ENCODE assay signal across 9 mouse cellular contexts in the genomic region with DNA sequence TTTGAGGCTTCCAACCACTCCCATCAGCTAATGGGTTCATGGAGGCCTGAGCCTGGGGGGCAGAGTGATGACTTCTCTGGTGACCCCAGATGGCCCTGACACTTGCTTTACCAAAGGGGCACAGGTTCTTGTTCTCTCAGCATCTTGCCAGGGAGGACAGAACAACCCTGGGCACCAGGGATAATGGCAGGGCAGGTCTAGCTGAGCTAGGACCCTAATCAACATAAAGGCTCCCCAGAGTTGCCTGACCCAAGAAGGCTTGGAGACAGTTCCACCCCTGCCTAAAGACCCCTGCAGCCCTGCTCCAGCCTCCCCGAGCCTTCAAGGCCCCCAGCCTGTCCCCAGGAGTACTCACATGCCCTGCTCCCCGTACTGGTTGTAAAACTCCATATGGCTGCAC. TPM values are rescaled to one million over a fixed set of nuclear protein-coding genes. Genes with fewer than 3 reads are reported as not detected.
A peak's percentile ranks its signal among the peaks of the same experiment; 100 is the strongest.
DNase-seq lines count a peak whose midpoint lies in the region; ATAC-seq and TF ChIP-seq lines count a peak whose summit lies in the region.
"Had no signal": no experiment of that assay in that cellular context is flagged by ENCODE, and none has a peak within 500 bp of the region (broad histone marks: within the 10 kb centered on the region; RNA-seq: fewer than 3 reads in every experiment).

No protein-coding gene starts in this region.

- TF ChIP-seq POLR2A in heart, adult 2 months (IDR thresholded peaks at IDR 0.05; ENCODE audit: insufficient read depth, low read depth, low read length): no peak

- peak overlapping the region; percentile 84 for H3K4me3 ChIP-seq in heart, adult 2 months
- H3K4me3 ChIP-seq in E14TG2a.4 (replicated peaks; ENCODE audit: low read length): peak overlapping the region; percentile 91
- H3K4me3 ChIP-seq in hindbrain, embryonic 13.5 days: peak overlapping the region; percentile 68
- peak overlapping the region; percentile 88 for H3K4me3 ChIP-seq in macrophage (ENCODE audit: inconsistent target)

- no peak for ATAC-seq in hindbrain, embryonic 13.5 days (ENCODE audit: low FRiP score)
- ATAC-seq in activated CD4-positive, CD25-positive, alpha-beta regulatory T cell, adult 4 months: no peak

- H3K9me3 ChIP-seq in E14TG2a.4 (ENCODE audit: low read length): no peaks in the 10 kb centered on the region
- H3K9me3 ChIP-seq in hindbrain, embryonic 13.5 days: no peaks in the 10 kb centered on the region

- TF ChIP-seq CTCF in heart, adult 2 months (IDR thresholded peaks at IDR 0.05): no peak
- no peak for TF ChIP-seq CTCF in E14TG2a.4 (conservative IDR thresholded peaks at IDR 0.05; ENCODE audit: low read length)

- no peaks in the 10 kb centered on the region for H3K27me3 ChIP-seq in heart, adult 2 months (ENCODE audit: control insufficient read depth, insufficient read depth, low read length)
- H3K27me3 ChIP-seq in E14TG2a.4 (ENCODE audit: insufficient read depth, low read length): peaks cover 59% of the 10 kb centered on the region
- H3K27me3 ChIP-seq in hindbrain, embryonic 13.5 days: peaks cover 70% of the 10 kb centered on the region

- H3K4me2 ChIP-seq in hindbrain, embryonic 13.5 days: peak overlapping the region; percentile 100

- H3K36me3 ChIP-seq in heart, adult 2 months (ENCODE audit: control insufficient read depth, insufficient read depth, low read length): no peaks in the 10 kb centered on the region
- H3K36me3 ChIP-seq in E14TG2a.4 (ENCODE audit: insufficient read depth, low read length) (no peaks in the 10 kb centered on the region), macrophage (ENCODE audit: inconsistent target) (no peaks in the 10 kb centered on the region)
- no peaks in the 10 kb centered on the region for H3K36me3 ChIP-seq in hindbrain, embryonic 13.5 days

- WGBS in heart, adult 2 months: 11% methylated on average over 2 of the region's 2 CpGs
- WGBS in hindbrain, embryonic 13.5 days: 50% methylated on average over 2 of the region's 2 CpGs
- WGBS in macrophage (ENCODE audit: missing documents): 0% methylated on average over 2 of the region's 2 CpGs

- intact Hi-C loops in heart, adult 2 months (cut with DNase I): loop anchor here (2.0 to 5.0 kb wide), 2 partner anchors 45 to 49 kb away; no protein-coding TSS in a partner anchor
- intact Hi-C loops in heart, postnatal 14 days (cut with DNase I): loop anchor here (2.0 kb wide), 1 partner anchor 49 kb away; no protein-coding TSS in a partner anchor

- peaks cover 14% of the 10 kb centered on the region for H3K4me1 ChIP-seq in heart, adult 2 months (ENCODE audit: control insufficient read depth, insufficient read depth, low read length)
- peaks cover 59% of the 10 kb centered on the region for H3K4me1 ChIP-seq in E14TG2a.4 (replicated peaks; ENCODE audit: low read depth, low read length)
- peaks cover 22% of the 10 kb centered on the region for H3K4me1 ChIP-seq in hindbrain, embryonic 13.5 days (replicated peaks)

- H3K79me2 ChIP-seq in heart, adult 2 months (replicated peaks; ENCODE audit: control insufficient read depth, insufficient read depth, low read length): no peaks in the 10 kb centered on the region
- peaks cover 57% of the 10 kb centered on the region for H3K79me2 ChIP-seq in macrophage (ENCODE audit: inconsistent target)

- H3K27ac ChIP-seq in heart, adult 2 months: peak overlapping the region; percentile 77
- H3K27ac ChIP-seq in hindbrain, embryonic 13.5 days: no peak overlapping the region
- peak overlapping the region; percentile 96 for H3K27ac ChIP-seq in macrophage

- DNase-seq in heart, adult 2 months: no peak
- no peak for DNase-seq in heart, postnatal 14 days
- no peak for DNase-seq in natural killer cell, adult 2 months (ENCODE audit: low spot score in 2 of 2)
- no peak for DNase-seq in cerebellum, adult 8-10 months
- DNase-seq: layer of hippocampus, adult 9-11 months had no signal

- peak overlapping the region; percentile 67 for H3K9ac ChIP-seq in heart, adult 2 months (ENCODE audit: low read depth, low read length)
- H3K9ac ChIP-seq in hindbrain, embryonic 13.5 days: no peak overlapping the region

- TF ChIP-seq EP300 in heart, adult 2 months (IDR thresholded peaks at IDR 0.05; ENCODE audit: insufficient read depth, low read depth, low read length): no peak

RNA-seq across cellular contexts. Expression of gene Fam78a, which starts 2.4 kb away (rescaled TPM):
- total RNA-seq in heart, adult 2 months (2021): 10 to 100 TPM; 15.9 to 19.1 TPM
- 18.7 and 24.9 TPM in 2 replicates for polyA plus RNA-seq in heart, adult 2 months (2012; rRNA removed)
- 10 to 100 TPM; 22.8 to 23.9 TPM for total RNA-seq in heart, postnatal 14 days (2021)
- polyA plus RNA-seq in hindbrain, embryonic 13.5 days (2015; fragmentation: Nextera tagmentation; extraction: Ambion mirVana): 0.63 and 0.74 TPM in 2 replicates
- total RNA-seq in macrophage (2018; cell fraction: chromatin; rRNA removed): 10 to 100 TPM in 8 of 26 experiments, 1 to 10 TPM in 16, under 1 TPM in 2; 0.70 to 26.2 (median 3.7) TPM
- 10 to 100 TPM in 17 of 26 experiments, 1 to 10 TPM in 9; 1.8 to 25.9 (median 15.3) TPM for total RNA-seq in macrophage (2018; cell fraction: cytosol; rRNA removed)
- total RNA-seq in macrophage (2018; cell fraction: nucleus; rRNA removed): 10 to 100 TPM in 12 of 26 experiments, 1 to 10 TPM in 14; 1.5 to 35.6 (median 8.6) TPM
- polyA plus RNA-seq in macrophage (2018): 12.7 to 16.8 TPM (median 14.3 TPM) in 3 replicates
- 10 to 100 TPM; 23.6 to 27.1 TPM for polyA plus RNA-seq in activated CD4-positive, CD25-positive, alpha-beta regulatory T cell, adult 4 months (2017; shearing (Covaris generic))

RNA-seq across cellular contexts. Expression of gene Plpp7, which starts 13.1 kb away (rescaled TPM):
- total RNA-seq in heart, adult 2 months (2021): 10 to 100 TPM; 33.6 to 33.8 TPM
- 56.3 and 62.1 TPM in 2 replicates for polyA plus RNA-seq in heart, adult 2 months (2012; rRNA removed)
- 10 to 100 TPM; 26.1 to 30.9 TPM for total RNA-seq in heart, postnatal 14 days (2021)
- 21.6 and 21.7 TPM in 2 replicates for polyA plus RNA-seq in hindbrain, embryonic 13.5 days (2015; fragmentation: Nextera tagmentation; extraction: Ambion mirVana)
- total RNA-seq in macrophage (2018; cell fraction: chromatin; rRNA removed): 1 to 10 TPM in 7 of 26 experiments, under 1 TPM in 8, not detected in 11; 0.36 to 3.1 (median 0.80) TPM
- total RNA-seq in macrophage (2018; cell fraction: cytosol; rRNA removed): 1 to 10 TPM in 15 of 26 experiments, under 1 TPM in 11; 0.19 to 1.8 (median 1.3) TPM
- 1 to 10 TPM in 10 of 26 experiments, under 1 TPM in 11, not detected in 5; 0.42 to 2.0 (median 0.98) TPM for total RNA-seq in macrophage (2018; cell fraction: nucleus; rRNA removed)
- polyA plus RNA-seq in macrophage (2018): 0.75 to 1.4 TPM (median 0.87 TPM) in 3 replicates
- not detected for polyA plus RNA-seq in activated CD4-positive, CD25-positive, alpha-beta regulatory T cell, adult 4 months (2017; shearing (Covaris generic))
